Mouse (Mus musculus) liver, embryonic 16.5 days (tissue): Measurements from ENCODE around the gene Arvcf. TPM values are rescaled to one million over a fixed set of nuclear protein-coding genes. Genes with fewer than 3 reads are reported as not detected.

Experiments used
- ATAC-seq: fragments of 200-750 bp; cut with Nextera tagmentation; 2 replicates; pipeline ENCODE4 v1.8.0; 2017; ENCODE audit warnings: low read depth, mild to moderate bottlenecking, moderate number of reproducible peaks, moderate library complexity
- H3K27ac ChIP-seq: fragments of 300-500 bp; sonication (generic); 2 replicates; pipeline ENCODE4 v1.5.1; 2014; ENCODE audit warnings: mild to moderate bottlenecking, low read length
- H3K27me3 ChIP-seq: fragments of 300-500 bp; sonication (generic); 2 replicates; pipeline ENCODE4 v1.6.1; 2014; ENCODE audit warnings: low read depth, low read length, mixed read lengths; ENCODE audit not compliant: control insufficient read depth, insufficient read depth
- H3K36me3 ChIP-seq: fragments of 300-500 bp; sonication (generic); 2 replicates; pipeline ENCODE4 v1.6.1; 2014; ENCODE audit warnings: mild to moderate bottlenecking; ENCODE audit not compliant: control insufficient read depth, insufficient read depth
- H3K4me1 ChIP-seq: fragments of 300-500 bp; sonication (generic); 2 replicates; pipeline ENCODE4 v1.6.1; 2014; ENCODE audit warnings: low read depth, low read length, mixed read lengths; ENCODE audit not compliant: control insufficient read depth
- H3K4me2 ChIP-seq: fragments of 300-500 bp; sonication (generic); 2 replicates; pipeline ENCODE4 v1.6.1; 2014; ENCODE audit warnings: low read depth, low read length, mixed read lengths
- H3K4me3 ChIP-seq: fragments of 300-500 bp; sonication (generic); 2 replicates; pipeline ENCODE4 v1.5.1; 2014; ENCODE audit warnings: low read depth, mild to moderate bottlenecking, low read length
- H3K9ac ChIP-seq: fragments of 300-500 bp; sonication (generic); 2 replicates; pipeline ENCODE4 v1.6.1; 2014; ENCODE audit warnings: low read depth, low read length
- H3K9me3 ChIP-seq: fragments of 300-500 bp; sonication (generic); replicated peaks from 2 replicates; pipeline ENCODE4 v1.6.1; 2016; ENCODE audit warnings: low read length; ENCODE audit not compliant: control insufficient read depth
- WGBS: fragments of 180-500 bp; shearing (Covaris S2); extraction: QIAGEN DNeasy Blood & Tissue Kit; methylation state at CpG from one replicate; pipeline ENCODE4 v1.1.7; 2014; ENCODE audit not compliant: insufficient replicate concordance; 5-methylcytosine and 5-hydroxymethylcytosine counted together
- polyA plus RNA-seq: library from polyadenylated mRNA; unstranded; fragments of >200 nt; fragmentation: Nextera tagmentation; extraction: Ambion mirVana; gene quantifications from 2 replicates; pipeline ENCODE4 v1.2.1, GENCODE M21; 2015

The Arvcf gene
- polyA plus RNA-seq, 1 experiment from 2014 or later = 8.6 TPM

- Histone ChIP-seq H3K9ac (no peak overlapping the region), H3K27ac (no peak overlapping the region), H3K27me3 (no peaks in the 10 kb centered on the region), H3K4me1 (peaks cover 38% of the 10 kb centered on the region), H3K9me3 (no peaks in the 10 kb centered on the region), H3K4me3 (no peak overlapping the region), H3K4me2 (no peak overlapping the region), H3K36me3 (no peaks in the 10 kb centered on the region)
- no peak for ATAC-seq
- WGBS = 68% methylated on average over 6 of the region's 7 CpGs
These were observed 47.6 kb downstream of the Arvcf start for GRCm38 (mm10) chr16:18395620-18396036.

- no peak for ATAC-seq
- H3K9me3 ChIP-seq = no peaks in the 10 kb centered on the region
- H3K27ac ChIP-seq = no peak overlapping the region
- no peak overlapping the region for H3K4me2 ChIP-seq
- H3K4me1 ChIP-seq = peaks cover 35% of the 10 kb centered on the region
- 65% methylated on average over 2 of the region's 2 CpGs for WGBS
- H3K27me3 ChIP-seq = no peaks in the 10 kb centered on the region
- H3K36me3 ChIP-seq = no peaks in the 10 kb centered on the region
- H3K4me3 ChIP-seq = no peak overlapping the region
- H3K9ac ChIP-seq = no peak overlapping the region
These were observed 48.2 kb downstream of the Arvcf start for GRCm38 (mm10) chr16:18396201-18396600.

DNA sequence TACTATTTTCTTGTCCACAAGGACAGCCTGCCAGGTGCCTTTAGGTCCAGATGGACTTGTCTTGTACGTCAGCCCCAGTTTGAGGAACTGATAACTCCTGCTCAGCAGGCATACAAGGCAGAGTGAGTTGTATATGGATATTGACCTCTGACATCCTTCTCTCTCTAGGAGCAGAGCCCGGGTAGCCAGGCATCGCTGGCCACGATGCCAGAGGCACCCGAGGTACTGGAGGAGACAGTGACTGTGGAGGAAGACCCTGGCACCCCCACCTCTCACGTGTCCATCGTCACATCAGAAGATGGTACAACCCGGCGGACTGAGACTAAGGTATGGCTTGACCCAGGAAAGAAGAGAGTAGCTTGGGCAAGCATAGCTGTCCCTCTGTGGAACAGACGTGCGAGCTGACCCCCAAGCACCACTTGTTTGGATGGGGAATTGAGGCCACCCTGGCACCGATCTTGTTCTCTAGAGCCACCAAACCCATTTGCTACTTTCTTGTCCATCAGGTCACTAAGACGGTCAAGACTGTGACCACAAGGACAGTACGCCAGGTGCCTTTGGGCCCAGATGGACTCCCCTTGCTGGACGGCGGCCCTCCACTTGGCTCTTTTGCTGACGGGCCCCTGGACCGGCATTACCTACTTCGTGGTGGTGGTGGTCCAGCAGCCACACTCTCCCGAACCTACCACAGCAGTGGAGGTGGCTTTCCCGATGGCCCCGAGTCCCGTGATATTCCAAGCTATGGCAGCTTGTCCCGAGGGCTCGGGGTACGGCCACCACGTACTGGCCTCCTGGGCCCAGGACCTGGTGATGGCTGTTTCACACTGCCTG, 49.0 kb downstream of the Arvcf start:
- Histone ChIP-seq H3K27me3 (no peaks in the 10 kb centered on the region), H3K9me3 (no peaks in the 10 kb centered on the region), H3K9ac (no peak overlapping the region), H3K4me3 (no peak overlapping the region), H3K36me3 (no peaks in the 10 kb centered on the region), H3K27ac (no peak overlapping the region), H3K4me2 (no peak overlapping the region), H3K4me1 (peaks cover 27% of the 10 kb centered on the region)
- WGBS = 82% methylated on average over 27 of the region's 27 CpGs
- ATAC-seq = no peak

GRCm38 (mm10) chr16:18400028-18400427, 52.0 kb downstream of the Arvcf start:
- Histone ChIP-seq H3K27me3 (no peaks in the 10 kb centered on the region), H3K9ac (no peak overlapping the region), H3K36me3 (no peaks in the 10 kb centered on the region), H3K4me2 (no peak overlapping the region), H3K4me1 (peaks cover 8% of the 10 kb centered on the region), H3K9me3 (no peaks in the 10 kb centered on the region), H3K27ac (no peak overlapping the region), H3K4me3 (no peak overlapping the region)
- no peak for ATAC-seq
- WGBS = 75% methylated on average over 9 of the region's 9 CpGs

DNA sequence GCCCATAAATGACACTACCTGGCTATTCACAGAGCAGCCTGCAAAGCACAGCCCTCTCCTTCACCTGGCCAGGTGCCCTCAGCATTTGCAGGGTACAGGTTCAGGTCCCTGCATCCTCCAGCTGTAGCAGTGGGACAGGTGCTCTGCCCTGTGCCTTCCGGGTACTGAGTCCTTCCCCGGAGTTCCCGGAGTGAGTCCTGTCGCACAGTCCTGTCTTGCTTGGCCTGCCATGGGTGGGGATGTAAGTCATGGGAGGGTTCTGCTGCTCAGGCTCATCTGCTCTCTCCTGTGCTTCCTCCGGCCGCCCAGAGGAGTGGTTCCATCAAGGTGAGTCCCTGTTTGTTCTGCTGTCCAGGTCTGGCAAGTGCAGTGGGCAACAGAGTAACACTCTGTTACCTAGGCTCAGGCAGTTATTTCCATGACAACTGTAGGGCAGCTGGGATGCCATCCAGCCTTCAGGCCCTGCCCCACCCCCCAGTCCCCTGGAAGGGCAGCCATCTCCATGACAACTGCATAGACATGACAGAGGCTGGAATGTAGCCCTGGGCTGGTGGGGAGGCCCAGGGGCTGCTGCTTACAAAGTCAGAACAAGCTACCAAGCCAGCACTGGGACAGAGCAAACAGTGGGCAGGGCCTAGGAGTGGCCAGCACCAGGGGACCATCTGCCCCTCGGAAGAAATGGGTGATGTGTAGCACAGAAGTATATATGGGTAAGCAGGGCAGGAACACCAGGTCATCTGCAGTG, 52.7 kb downstream of the Arvcf start:
- Histone ChIP-seq H3K9me3 (no peaks in the 10 kb centered on the region), H3K36me3 (no peaks in the 10 kb centered on the region), H3K4me1 (peaks cover 9% of the 10 kb centered on the region), H3K4me3 (no peak overlapping the region), H3K9ac (no peak overlapping the region), H3K27ac (no peak overlapping the region), H3K27me3 (no peaks in the 10 kb centered on the region), H3K4me2 (no peak overlapping the region)
- WGBS = 68% methylated on average over 7 of the region's 7 CpGs
- ATAC-seq = no peak

DNA sequence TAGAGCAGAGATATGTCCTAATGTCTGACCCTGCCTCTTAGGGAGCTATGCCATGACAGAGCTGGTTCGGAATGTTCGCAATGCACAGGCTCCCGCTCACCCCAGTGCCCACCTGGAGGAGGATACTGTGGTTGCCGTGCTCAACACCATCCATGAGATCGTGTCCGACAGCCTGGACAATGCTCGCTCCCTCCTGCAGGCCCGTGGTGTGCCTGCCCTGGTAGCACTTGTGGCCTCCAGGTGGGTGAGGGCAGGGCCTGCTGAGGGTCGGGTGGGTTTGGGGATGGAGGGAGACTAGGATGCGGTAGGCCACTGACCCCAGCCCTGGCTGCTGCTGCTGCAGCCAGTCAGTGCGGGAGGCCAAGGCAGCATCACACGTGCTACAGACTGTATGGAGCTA, 55.3 kb downstream of the Arvcf start:
- Histone ChIP-seq H3K9ac (no peak overlapping the region), H3K36me3 (peaks cover 5% of the 10 kb centered on the region), H3K4me2 (no peak overlapping the region), H3K4me1 (peaks cover 12% of the 10 kb centered on the region), H3K9me3 (no peaks in the 10 kb centered on the region), H3K27ac (no peak overlapping the region), H3K4me3 (no peak overlapping the region), H3K27me3 (no peaks in the 10 kb centered on the region)
- ATAC-seq = no peak
- 85% methylated on average over 12 of the region's 12 CpGs for WGBS

- Histone ChIP-seq H3K9me3 (no peaks in the 10 kb centered on the region), H3K27ac (no peak overlapping the region), H3K4me2 (no peak overlapping the region), H3K36me3 (peaks cover 18% of the 10 kb centered on the region), H3K27me3 (no peaks in the 10 kb centered on the region), H3K9ac (no peak overlapping the region), H3K4me3 (no peak overlapping the region), H3K4me1 (peaks cover 12% of the 10 kb centered on the region)
- WGBS = 71% methylated on average over 13 of the region's 13 CpGs
- ATAC-seq = peak; percentile 31
These were observed 57.3 kb downstream of the Arvcf start for GRCm38 (mm10) chr16:18405091-18405854.

DNA sequence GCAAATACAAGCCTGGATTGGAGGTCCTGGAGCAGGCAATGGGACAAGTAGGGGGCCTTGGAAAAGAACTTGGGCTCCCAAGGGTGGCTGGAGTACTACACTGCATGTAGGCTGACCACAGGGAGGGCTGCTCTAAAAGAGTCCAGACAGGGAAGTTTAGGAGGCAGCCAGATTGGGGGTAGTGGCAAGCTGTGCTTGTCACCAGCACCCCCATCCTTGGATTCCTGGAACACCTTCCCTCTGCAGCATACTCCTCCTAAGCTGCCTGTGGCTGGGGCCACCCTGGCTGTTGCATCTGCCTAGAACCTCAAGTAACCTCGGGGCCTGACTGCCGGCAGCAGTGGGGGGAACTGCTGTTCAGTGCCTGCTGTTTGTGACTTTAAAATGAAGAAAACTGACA, 57.9 kb downstream of the Arvcf start:
- no peak overlapping the region for H3K4me3 ChIP-seq
- no peaks in the 10 kb centered on the region for H3K27me3 ChIP-seq
- H3K27ac ChIP-seq = no peak overlapping the region
- H3K4me1 ChIP-seq = peaks cover 12% of the 10 kb centered on the region
- H3K9me3 ChIP-seq = no peaks in the 10 kb centered on the region
- H3K4me2 ChIP-seq = no peak overlapping the region
- H3K9ac ChIP-seq = no peak overlapping the region
- 71% methylated on average over 2 of the region's 2 CpGs for WGBS
- ATAC-seq = no peak
- peaks cover 23% of the 10 kb centered on the region for H3K36me3 ChIP-seq
